Mouse (Mus musculus) ES-Bruce4 (cell line): ENCODE data around the gene Calr.

ENCODE experiments used
- CTCF ChIP-seq: IDR thresholded peaks from one replicate; pipeline ENCODE4 v1.8.1; 2011; ENCODE audit warnings: low read depth, low read length
- EP300 ChIP-seq: IDR thresholded peaks from 2 replicates; pipeline ENCODE4 v1.6.1; 2011; ENCODE audit warnings: low read depth, low read length; ENCODE audit not compliant: insufficient read depth
- POLR2A ChIP-seq: IDR thresholded peaks from one replicate; pipeline ENCODE4 v1.8.1; 2011; ENCODE audit warnings: low read length; ENCODE audit not compliant: insufficient read depth

- TF ChIP-seq POLR2A (no peak), CTCF (no peak), EP300 (no peak)
Observed at GRCm38 (mm10) chr8:84806031-84806430, 40.7 kb downstream of the Calr start.
